Mouse (Mus musculus) midbrain, embryonic 10.5 days (tissue): Measurements from ENCODE around the gene Gm4297. TPM values are rescaled to one million over a fixed set of nuclear protein-coding genes. Genes with fewer than 3 reads are reported as not detected.
"Not testable (repeated sequence)": the region's sequence is repeated elsewhere in the genome, so short reads cannot be mapped to it uniquely, and the experiment has no call there.

Experiments
- DNase-seq: peaks from one replicate; pipeline ENCODE4 v3.0.0-alpha.2; 2017; ENCODE audit warnings: low spot score
- H3K27ac ChIP-seq: fragments of 300-500 bp; sonication (generic); replicated peaks from 2 replicates; pipeline ENCODE4 v1.5.1; 2016; ENCODE audit warnings: mild to moderate bottlenecking
- H3K27me3 ChIP-seq: fragments of 300-500 bp; sonication (generic); 2 replicates; pipeline ENCODE4 v1.6.1; 2016; ENCODE audit warnings: low read depth, mild to moderate bottlenecking; ENCODE audit not compliant: poor library complexity, severe bottlenecking
- H3K36me3 ChIP-seq: fragments of 300-500 bp; sonication (generic); 2 replicates; pipeline ENCODE4 v1.6.1; 2016; ENCODE audit warnings: mild to moderate bottlenecking, moderate library complexity
- H3K4me1 ChIP-seq: fragments of 300-500 bp; sonication (generic); 2 replicates; pipeline ENCODE4 v1.6.1; 2016
- H3K4me3 ChIP-seq: fragments of 300-500 bp; sonication (generic); 2 replicates; pipeline ENCODE4 v1.5.1; 2016; ENCODE audit warnings: mild to moderate bottlenecking, moderate library complexity
- H3K9me3 ChIP-seq: fragments of 300-500 bp; sonication (generic); replicated peaks from 2 replicates; pipeline ENCODE4 v1.6.1; 2016; ENCODE audit warnings: mild to moderate bottlenecking
- WGBS: fragments of 180-500 bp; shearing (Covaris S2); methylation state at CpG from one replicate; pipeline ENCODE4 v1.1.7; 2016; 5-methylcytosine and 5-hydroxymethylcytosine counted together
- microRNA-seq: library from miRNA; unstranded; fragments of <30 nt; microRNA quantifications from one replicate; pipeline ENCODE4, GENCODE M21; 2017
- polyA plus RNA-seq: library from polyadenylated mRNA; unstranded; fragments of >200 nt; fragmentation: Nextera tagmentation; extraction: Ambion mirVana; gene quantifications from 2 replicates; pipeline ENCODE4 v1.2.1, GENCODE M21; 2016

The Gm4297 gene
- polyA plus RNA-seq = not detected in 2 replicates

- H3K4me1 ChIP-seq, H3K36me3 ChIP-seq, H3K9me3 ChIP-seq, H3K4me3 ChIP-seq, H3K27me3 ChIP-seq, H3K27ac ChIP-seq, DNase-seq: not testable (repeated sequence)
- 83% methylated on average over 4 of the region's 4 CpGs for WGBS
Measured at GRCm38 (mm10) chrX:24574795-24575194, at the start of gene Gm4297. TSS of gene Gm4297 (minus strand) at chrX:24574895.

Small RNA genes within 50 kb of the gene (microRNA-seq; reads per million reads assigned to microRNA genes)
- gene Gm27839 (not detected), gene Gm27910 (not detected)

Other genes with a start within 250 kb of the Gm4297 start
- not detected in 2 replicates for gene Gm5934, start 74.1 kb downstream of the Gm4297 start, polyA plus RNA-seq
- not detected in 2 replicates for gene Gm5935, start 200.3 kb upstream of the Gm4297 start, polyA plus RNA-seq